Mouse (Mus musculus): ENCODE data around the gene Tspan32.
A peak's percentile ranks its signal among the peaks of the same experiment; 100 is the strongest.

The Tspan32 gene

GRCm38 (mm10) chr7:143053961-143054611 lies 49.2 kb downstream of the Tspan32 start:
- DNase-seq (ENCODE audit: low read depth, low spot score) = no peak

DNA sequence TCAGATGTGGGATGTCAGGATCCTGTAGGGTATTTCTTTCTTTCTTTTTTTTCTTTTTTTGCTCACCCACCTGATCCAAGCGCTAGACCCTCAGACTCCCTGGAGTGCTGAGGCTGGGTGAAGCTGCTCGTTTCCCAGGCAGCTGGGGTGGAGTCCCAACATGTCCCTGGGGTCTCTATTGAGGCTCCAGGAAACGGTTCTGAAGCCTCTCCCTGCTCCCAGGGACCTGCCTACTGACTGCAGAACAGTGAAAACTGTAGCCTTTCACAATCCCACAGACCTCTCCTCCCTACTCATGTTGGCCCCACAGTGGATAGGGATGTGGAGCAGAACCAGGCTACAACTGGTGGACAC lies 49.7 kb downstream of the Tspan32 start:
- no peak for DNase-seq (ENCODE audit: low read depth, low spot score)

DNA sequence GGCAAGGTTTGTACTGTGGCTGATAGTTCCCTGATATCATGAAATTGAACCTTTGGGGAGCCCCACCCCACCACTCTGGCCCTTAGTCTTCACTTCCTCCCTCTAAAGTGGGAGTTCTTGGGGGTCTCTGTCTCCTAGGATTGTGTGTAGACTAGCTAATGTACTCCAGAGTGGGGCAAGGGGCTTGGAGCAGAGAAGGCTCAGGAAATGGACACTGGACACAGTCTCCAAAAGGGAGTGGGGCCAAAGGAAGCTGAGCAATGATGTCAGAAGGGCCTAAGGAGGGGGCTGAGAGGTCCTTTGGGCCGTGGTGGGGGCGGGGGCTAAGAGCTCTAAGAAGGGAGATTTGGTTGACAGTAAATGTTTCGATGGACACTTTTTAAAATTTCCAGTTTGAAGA lies 50.2 kb downstream of the Tspan32 start:
- no peak for DNase-seq (ENCODE audit: low read depth, low spot score)

DNA sequence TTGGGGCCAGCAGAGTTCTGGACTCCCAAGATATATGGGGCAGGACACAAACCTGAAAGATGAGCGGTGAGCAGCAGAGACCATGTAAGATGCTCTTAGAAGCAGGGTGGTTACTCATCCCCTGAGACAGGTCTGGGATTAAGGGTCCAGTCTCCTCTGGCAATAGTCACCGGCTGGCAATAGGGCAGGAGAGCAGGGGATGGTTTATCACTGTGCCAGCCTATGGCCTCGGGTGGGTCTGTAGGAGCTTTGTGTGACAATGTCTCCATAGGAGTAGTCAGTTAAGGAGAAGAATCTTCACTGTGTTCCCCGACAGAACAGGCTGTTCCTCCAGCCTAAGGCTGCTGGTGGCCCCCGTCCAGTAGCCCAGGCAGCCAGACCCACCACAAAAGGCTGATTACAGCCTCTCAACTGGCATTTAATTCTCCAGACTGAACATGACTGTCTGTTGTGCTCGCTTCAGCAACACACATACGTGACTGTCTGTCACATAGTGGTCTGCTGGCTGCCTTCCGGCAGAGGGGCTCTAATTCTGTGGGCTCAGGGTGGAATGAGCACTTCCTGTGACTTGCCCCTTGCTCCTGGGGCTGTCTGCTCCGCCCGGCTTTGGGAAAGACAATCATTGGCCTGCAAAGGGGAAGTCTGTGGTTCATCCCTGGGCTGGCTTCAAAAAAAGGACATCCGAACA lies 50.8 kb downstream of the Tspan32 start:
- no peak for DNase-seq (ENCODE audit: low read depth, low spot score)

DNA sequence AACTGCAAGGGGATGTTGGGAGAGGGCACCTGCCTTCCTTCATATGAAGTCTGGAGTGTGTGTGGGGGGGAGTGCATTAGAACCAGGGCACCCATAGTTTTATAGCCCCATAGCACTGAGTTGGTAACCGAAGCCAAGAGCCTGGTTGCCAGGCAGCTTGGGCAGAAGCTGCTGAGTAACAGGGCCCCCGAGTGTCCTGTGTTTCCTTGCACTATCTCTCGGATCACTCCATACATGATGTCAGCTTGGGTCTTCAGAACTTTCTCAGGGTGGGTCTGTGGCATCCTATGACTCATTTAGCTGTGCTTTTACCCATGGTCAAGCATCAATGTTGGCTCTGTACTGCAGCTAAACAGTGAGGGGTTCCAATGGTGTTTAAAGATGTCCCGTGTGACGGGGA lies 52.2 kb downstream of the Tspan32 start:
- no peak for DNase-seq (ENCODE audit: low read depth, low spot score)

DNA sequence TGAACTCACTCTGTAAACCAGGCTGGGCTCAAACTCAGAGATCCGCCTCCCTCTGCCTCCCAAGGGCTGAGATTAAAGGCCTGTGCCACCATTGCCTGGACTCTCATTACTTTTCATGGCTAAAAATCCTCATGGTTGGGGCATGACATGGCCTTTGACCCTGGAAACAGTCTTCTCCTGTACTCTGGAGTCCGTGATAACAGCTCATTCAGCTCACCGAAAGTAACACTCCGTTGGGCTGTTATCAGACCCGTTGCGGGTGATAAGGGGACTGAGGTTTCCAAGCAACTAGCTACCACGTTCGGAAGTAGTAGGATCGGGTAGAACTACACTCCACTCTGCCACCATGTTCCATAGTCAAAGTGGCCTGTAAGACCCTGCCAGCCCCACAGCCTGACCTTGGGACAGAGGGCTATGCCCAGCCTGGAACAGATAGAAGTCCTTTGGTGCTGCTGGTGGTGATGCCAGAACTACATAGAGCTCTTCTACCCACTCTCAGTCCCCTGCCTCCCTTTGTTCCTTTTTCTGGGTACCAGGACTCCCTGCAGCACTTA lies 52.9 kb downstream of the Tspan32 start:
- no peak for DNase-seq (ENCODE audit: low read depth, low spot score)

GRCm38 (mm10) chr7:143058221-143058697 lies 53.4 kb downstream of the Tspan32 start:
- no peak for DNase-seq (ENCODE audit: low read depth, low spot score)

- DNase-seq (ENCODE audit: low read depth, low spot score) = no peak
Observed at GRCm38 (mm10) chr7:143059202-143059870, 54.5 kb downstream of the Tspan32 start.

DNA sequence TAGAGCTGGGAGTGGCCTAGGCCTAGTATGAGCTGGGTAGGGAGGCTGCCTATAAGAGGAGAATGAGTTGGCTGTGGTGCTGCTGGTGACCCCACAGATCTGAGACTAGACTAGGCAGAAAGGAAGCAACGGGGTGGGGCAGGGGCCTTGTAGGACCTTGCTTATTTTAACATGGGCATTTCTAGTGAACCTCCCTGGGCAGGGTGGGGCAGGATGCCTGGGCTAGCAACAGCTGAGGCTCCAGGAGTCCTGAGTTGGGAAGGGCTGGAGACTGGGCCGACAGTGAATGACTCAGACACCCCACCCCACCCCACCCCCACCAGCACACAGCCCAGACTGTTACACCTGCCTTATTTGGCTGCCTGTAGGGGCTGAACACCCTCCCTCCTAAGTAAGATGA lies 57.9 kb downstream of the Tspan32 start:
- DNase-seq (ENCODE audit: low read depth, low spot score) = no peak

DNA sequence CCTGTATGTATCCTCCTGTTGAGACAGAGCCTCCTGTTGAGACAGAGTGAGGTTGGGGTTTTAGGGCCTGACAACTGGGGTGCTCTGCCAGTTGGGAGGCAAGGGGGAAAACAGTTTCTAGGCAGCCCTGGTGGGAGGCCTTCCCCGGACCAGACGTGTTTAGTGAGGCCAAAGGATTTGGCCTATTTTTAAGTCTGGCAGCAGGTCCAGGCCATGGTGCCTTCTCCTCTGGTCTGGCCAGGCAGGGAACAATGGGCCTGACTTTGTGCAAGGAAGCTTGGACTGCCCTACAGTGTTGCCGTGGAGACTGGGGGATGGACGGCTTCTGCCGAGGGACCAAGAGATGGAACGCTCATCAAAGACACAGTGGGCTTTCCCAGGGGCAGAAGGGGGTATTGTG lies 59.4 kb downstream of the Tspan32 start:
- no peak for DNase-seq (ENCODE audit: low read depth, low spot score)

GRCm38 (mm10) chr7:143065692-143066091 lies 60.8 kb downstream of the Tspan32 start:
- no peak for DNase-seq (ENCODE audit: low read depth, low spot score)

DNA sequence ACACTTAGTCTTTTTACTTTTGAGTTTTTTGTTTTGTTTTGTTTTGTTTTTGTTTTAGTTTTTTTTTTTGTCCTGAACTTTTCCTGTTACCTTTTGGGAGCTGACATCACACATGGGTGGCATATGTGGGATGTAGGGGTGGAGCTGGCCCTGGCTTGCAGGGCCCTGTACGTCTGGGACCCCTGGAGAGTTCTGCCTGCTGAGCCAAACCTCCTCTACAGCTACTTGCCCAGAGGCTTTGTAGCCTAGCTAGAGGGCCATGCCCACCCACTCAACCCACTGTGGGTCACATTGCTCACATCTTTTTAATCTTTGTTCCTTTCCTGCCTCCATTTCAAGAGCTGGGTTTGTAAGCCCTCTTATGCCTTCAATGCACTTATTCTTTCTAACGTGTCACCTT lies 62.6 kb downstream of the Tspan32 start:
- DNase-seq (ENCODE audit: low read depth, low spot score) = no peak

DNA sequence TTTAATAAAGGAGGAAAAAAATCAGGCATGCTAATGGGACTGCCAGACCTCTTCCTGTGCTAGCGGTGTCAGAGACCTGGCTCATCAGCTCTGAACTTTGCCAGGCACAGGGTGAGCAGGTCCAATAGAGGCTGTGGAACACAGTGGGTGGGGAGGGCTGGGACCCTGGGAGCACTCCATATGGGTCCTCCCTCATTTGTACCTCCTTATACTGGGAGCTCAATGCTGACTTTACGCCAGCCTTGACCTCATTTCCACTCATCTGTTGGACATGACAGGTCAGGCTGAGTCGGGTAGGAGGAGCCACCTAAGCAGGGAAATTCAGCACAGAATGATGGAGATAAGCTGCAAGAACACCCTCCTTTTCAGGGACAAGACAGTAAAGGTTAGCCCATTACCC lies 63.1 kb downstream of the Tspan32 start:
- DNase-seq (ENCODE audit: low read depth, low spot score) = no peak

GRCm38 (mm10) chr7:143068316-143068881 lies 63.6 kb downstream of the Tspan32 start:
- DNase-seq (ENCODE audit: low read depth, low spot score) = no peak

DNA sequence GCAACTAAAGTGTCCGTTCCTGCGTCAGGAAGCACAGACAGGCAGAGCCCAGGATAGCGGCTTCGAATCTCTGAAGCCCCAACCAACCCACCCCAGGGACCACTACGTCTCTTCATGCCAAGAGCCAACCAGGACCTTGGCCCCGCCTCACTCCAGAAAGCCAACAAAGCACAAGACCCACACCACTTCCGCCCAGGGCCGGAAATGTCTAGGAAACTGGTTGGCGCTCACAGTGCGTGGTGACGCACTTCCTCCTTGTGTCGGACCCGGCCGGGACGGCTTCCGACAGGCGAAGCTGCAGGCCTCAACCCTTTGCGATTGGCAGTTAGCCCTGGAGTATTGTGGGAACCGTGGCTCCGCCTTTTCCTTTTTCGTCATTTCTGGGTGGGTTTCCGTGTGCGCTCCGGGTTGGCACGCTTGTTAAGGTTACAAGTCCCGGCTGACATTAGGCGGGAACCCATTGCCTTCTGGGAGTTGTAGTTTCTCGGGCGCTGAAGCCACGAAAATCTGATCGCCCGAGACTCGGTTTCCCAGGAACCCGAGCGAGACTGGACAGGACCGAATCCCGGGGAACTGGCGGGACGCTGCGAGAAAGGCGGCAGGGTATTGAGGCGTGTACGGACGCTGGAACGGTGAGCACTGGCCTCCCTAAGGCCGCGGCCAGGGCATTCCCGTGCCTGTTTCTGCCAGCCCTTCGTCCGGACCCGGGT lies 64.2 kb downstream of the Tspan32 start, which contains the start of gene Tssc4:
Gene Tssc4, plus strand, starts transcription at position 368 of the 710 bp plus-strand sequence.
- DNase-seq (ENCODE audit: low read depth, low spot score) = peak; percentile 99

Data from CD4-positive helper T cell, adult 2 months (primary cell).